Mouse (Mus musculus): ENCODE measurements around the gene Rgs19. TPM values are rescaled to one million over a fixed set of nuclear protein-coding genes. Genes with fewer than 3 reads are reported as not detected.

The Rgs19 gene
- total RNA-seq, 1 experiment from 2014 or later: 113 TPM

DNA sequence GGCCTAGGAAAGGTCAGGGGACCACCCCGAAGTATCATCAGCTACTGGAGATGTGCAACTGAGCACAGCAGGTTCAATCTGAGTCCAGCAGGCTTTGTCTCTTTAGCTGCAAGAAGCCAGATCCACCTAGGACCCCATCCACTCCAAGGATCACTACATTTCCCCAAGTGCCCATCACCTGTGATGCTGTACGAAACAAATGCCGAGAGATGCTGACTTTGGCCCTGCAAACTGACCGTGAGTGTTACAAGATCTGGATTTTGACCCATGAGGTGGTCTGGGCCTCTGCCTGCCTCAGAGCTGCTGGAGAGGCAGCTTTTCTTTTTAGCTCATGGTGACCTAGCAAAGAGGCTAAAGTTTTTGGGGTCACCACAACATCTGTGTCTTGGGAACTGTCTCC is 8.1 kb downstream of the Rgs19 start:
- no peak for ATAC-seq (replicated peaks; ENCODE audit: low read depth, poor library complexity, severe bottlenecking)

GRCm38 (mm10) chr2:181684713-181685112 is 9.1 kb downstream of the Rgs19 start:
- 0 out of 2 replicates have a peak, but pooled peaks have one; percentile 19 for ATAC-seq (replicated peaks; ENCODE audit: low read depth, poor library complexity, severe bottlenecking)

GRCm38 (mm10) chr2:181683381-181683780 is 10.4 kb downstream of the Rgs19 start:
- ATAC-seq (replicated peaks; ENCODE audit: low read depth, poor library complexity, severe bottlenecking): no peak

DNA sequence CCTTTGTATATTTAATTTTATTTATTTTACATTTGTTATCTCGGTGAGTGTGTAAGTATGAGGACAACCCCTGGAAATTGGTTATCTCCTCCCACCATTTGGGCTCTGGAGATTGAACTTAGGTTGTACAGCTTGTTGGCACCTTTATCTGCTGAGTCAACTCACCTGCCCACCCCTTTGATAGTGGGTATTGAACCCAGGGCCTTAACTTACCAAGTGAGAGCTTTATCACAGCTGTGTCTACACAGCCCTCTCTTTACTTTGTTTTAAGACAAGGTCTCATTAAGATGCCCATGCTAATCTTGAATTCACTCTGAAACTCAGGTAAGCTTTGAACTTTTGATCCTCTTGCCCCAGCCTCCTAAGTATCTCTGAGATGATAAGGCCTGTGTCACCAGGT is 11.8 kb downstream of the Rgs19 start:
- no peak for ATAC-seq (replicated peaks; ENCODE audit: low read depth, poor library complexity, severe bottlenecking)

DNA sequence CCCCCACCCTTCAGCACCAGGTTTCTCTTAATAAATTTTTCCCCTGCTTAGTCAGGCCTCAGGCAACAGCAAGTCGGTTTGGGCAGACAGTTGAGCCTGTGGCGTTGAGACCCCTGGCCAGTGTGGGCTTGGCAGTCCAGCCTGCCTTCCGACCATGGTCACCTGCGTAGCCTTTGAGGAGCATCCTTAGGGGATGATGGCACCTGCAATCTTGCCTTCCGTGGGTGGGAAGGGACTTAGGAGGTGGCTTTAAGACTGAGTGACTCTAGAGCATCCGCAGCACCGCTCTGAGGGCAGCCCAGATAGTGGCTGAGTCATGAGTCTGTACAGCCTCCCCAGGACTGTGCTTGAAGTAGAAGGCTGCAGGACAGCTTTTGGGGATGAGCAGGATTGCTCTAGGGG is 13.1 kb downstream of the Rgs19 start:
- peak; percentile 10; the same call in 1 of the 2 replicates for ATAC-seq (replicated peaks; ENCODE audit: low read depth, poor library complexity, severe bottlenecking)

- ATAC-seq (replicated peaks; ENCODE audit: low read depth, poor library complexity, severe bottlenecking): peak; percentile 41
Measured at GRCm38 (mm10) chr2:181679951-181680715, 13.6 kb downstream of the Rgs19 start, which contains the start of gene Tcea2. Gene Tcea2, plus strand, starts transcription at chr2:181680310.

DNA sequence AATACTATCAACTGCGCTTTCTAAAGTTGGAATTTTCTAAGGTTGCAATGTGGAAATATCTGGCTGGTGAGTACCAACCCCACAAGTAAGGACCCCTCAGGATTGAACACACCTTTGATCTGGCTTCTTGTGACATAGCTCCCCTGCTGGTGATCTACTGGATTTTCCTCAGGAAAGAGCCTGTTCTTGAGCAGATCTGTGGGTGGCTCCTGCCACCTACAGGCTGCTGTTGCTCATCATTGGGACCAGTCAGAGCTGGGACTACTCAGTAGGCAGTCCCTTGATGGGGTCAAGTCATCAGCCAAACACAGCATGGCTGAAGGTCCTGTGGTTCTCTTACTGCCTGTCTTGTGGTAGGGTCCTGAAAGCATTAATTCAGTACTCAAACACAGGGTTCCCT is 15.0 kb downstream of the Rgs19 start:
- ATAC-seq (replicated peaks; ENCODE audit: low read depth, poor library complexity, severe bottlenecking): peak; percentile 77

DNA sequence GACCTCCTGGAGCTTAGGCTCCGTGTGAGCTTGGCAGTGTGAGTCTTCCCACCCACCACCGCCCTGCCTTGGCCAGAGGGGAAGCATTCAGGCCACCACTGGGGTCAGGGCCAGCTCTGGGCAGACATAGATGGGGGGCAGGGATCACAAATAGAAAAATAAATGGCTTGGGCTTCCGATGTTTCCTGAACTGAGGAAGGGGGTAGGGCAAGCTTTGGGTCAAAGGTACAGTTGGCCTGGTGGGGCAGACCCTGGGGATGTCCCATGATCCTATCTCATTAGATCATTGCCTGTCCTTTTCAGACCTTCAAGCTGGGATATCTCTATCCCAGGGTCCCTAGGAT is 16.1 kb downstream of the Rgs19 start:
- no peak for ATAC-seq (replicated peaks; ENCODE audit: low read depth, poor library complexity, severe bottlenecking)

GRCm38 (mm10) chr2:181677096-181677754 is 16.6 kb downstream of the Rgs19 start:
- no peak for ATAC-seq (replicated peaks; ENCODE audit: low read depth, poor library complexity, severe bottlenecking)

DNA sequence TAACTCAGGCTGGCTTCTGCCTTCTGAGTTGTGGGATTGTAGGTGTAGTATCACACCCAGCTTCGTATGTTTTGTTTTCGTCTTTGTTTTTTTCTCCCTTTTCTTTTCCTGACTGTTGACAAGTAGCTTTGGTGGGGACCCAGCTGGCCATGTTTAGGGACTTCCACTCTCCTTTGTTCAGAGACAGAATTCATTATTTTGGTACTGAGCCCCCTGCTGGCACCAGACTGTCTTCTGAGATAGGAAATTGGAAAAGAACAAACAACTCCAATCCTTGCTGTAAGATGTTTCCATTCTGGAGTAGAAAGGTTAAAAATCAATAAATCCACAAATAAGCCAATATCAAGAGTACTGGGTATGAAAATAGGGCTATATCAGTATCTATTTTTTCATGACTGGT is 17.4 kb downstream of the Rgs19 start:
- no peak for ATAC-seq (replicated peaks; ENCODE audit: low read depth, poor library complexity, severe bottlenecking)

GRCm38 (mm10) chr2:181675454-181675853 is 18.3 kb downstream of the Rgs19 start:
- ATAC-seq (replicated peaks; ENCODE audit: low read depth, poor library complexity, severe bottlenecking): peak; percentile 58

DNA sequence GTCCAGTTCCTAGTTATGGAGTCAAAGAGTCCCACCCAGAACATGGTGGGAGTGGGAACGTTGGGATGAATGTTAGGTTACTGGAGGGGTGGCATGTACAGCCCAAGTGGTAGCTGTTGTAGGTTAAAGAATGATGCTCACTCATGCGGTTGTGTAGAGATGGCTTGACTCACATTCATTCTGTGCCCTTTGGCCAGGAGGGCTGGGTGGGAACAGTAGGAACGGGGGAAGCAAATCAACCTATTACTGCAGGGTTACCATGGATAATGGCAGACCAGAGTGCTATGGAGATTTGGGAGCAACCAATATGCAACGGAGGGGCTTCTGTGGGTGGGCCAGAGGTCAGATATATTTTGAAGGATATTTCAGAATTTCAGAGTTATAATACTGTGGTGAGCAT is 18.8 kb downstream of the Rgs19 start:
- no peak for ATAC-seq (replicated peaks; ENCODE audit: low read depth, poor library complexity, severe bottlenecking)

- no peak for ATAC-seq (replicated peaks; ENCODE audit: low read depth, poor library complexity, severe bottlenecking)
Measured at GRCm38 (mm10) chr2:181673501-181673900, 20.3 kb downstream of the Rgs19 start.

DNA sequence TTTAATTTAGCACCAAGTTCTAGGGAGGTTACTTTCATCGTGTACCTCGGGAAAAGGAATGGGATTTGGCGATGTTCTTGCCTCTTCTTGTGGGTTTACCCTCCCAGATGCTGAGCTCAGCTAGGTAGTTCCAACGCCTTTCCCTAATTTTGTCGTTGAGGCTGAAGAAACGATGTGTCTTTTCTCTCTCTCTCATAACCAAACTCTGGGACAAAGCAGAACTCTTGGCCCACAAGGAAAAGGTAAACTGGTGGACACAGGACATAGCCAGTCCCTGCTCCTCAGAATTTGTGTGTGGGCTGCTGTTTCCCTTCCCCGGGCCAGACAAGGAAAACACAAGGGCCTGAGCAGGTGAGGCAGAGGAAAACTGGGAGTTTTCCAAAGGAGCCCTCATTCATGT is 21.8 kb downstream of the Rgs19 start:
- no peak for ATAC-seq (replicated peaks; ENCODE audit: low read depth, poor library complexity, severe bottlenecking)

DNA sequence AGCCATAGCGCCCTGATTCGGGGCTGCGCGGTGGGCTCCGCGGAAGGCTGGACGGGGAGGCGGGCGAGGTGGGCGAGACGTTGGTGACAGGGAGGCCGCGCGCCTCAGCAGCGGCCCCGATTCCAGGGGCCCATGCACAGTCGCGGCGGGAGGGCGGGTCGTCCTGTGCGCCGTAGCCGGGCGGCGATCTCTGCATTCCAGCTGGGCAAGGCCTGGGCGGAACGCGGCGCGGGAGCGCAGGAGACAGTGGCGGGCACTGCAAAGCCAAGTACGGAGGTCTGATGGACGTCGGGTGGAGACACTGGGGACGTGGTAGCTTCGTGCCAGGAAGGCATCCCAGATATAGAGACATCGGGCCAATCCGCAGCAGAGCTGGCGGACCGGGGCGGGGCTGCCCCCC is 22.5 kb downstream of the Rgs19 start, which contains the start of gene Sox18:
Sox18 (minus strand) TSS at position 315 of the 400 bp plus-strand sequence.
- no peak for ATAC-seq (replicated peaks; ENCODE audit: low read depth, poor library complexity, severe bottlenecking)

DNA sequence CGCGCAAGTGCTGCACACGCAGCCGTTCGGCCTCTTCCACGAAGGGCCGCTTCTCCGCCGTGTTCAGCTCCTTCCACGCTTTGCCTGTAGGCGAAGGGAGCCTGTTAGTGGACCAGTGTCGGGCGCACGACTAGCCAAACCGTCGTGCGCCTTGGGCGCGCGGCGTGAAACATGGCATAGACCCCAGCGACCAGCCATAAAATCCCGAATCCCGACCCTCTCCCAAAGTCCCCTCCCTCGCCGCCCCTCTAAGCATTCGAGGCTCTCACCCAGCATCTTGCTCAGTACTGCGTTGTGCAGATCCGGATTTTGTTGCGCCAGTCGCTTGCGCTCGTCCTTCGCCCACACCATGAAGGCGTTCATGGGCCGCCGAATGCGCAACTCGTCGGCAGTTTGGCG is 22.9 kb downstream of the Rgs19 start:
- no peak for ATAC-seq (replicated peaks; ENCODE audit: low read depth, poor library complexity, severe bottlenecking)

- ATAC-seq (replicated peaks; ENCODE audit: low read depth, poor library complexity, severe bottlenecking): peak; percentile 65
Measured at GRCm38 (mm10) chr2:181670285-181670912, 23.4 kb downstream of the Rgs19 start.

DNA sequence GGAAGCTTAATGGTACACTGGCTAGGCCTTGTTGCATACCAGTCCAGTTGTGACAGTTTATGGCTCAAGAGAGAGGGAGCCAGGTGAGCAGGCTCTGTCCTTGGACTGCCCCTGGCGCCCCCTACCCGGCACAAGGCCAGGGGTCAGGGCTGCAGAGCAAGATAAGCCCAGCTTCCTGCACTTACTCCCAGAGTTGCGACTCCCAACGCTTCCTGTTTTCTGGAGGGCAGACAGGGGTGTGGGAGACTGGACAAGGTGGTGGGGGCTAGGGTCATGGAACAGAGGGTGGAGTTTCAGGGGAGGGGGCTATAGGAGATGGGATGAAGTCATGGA is 30.5 kb downstream of the Rgs19 start:
- ATAC-seq (replicated peaks; ENCODE audit: low read depth, poor library complexity, severe bottlenecking): 0 out of 2 replicates have a peak, but pooled peaks have one; percentile 3

- ATAC-seq (replicated peaks; ENCODE audit: low read depth, poor library complexity, severe bottlenecking): no peak
Measured at GRCm38 (mm10) chr2:181662620-181663297, 31.0 kb downstream of the Rgs19 start.

- ATAC-seq (replicated peaks; ENCODE audit: low read depth, poor library complexity, severe bottlenecking): peak; percentile 86
Measured at GRCm38 (mm10) chr2:181659609-181660055, 34.1 kb downstream of the Rgs19 start.
